Mouse (Mus musculus): ENCODE measurements around the gene Tlx3.

DNA sequence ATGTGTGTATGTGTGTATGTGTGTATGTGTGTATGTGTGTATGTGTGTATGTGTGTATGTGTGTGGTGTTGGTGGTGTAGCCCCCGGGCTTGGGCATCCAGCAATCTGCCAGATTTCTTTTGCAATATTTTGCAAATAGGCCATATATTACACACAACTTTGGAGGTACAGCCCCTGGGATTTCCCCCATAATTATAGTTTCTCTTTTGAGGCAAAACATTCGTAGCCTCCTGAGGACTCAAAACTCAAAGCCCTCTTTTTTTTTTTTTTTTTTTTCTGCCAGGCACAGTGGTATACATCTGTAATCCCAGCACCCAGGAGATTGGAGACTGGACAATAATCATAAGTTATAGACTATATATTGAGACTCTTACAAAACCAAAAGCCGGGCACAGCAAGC is 21.6 kb downstream of the Tlx3 start:
- TF ChIP-seq CTCF (IDR thresholded peaks at IDR 0.05) (no peak), POLR2A (IDR thresholded peaks at IDR 0.05; ENCODE audit: insufficient read depth, low read depth, low read length) (no peak), EP300 (IDR thresholded peaks at IDR 0.05; ENCODE audit: insufficient read depth, low read depth, low read length) (no peak)

Measured in heart, adult 2 months (tissue).